Mouse (Mus musculus) midbrain, postnatal 0 days (tissue): ENCODE results near the gene Olfr1354. TPM values are rescaled to one million over a fixed set of nuclear protein-coding genes. Genes with fewer than 3 reads are reported as not detected.
"Not testable (repeated sequence)": the region's sequence is repeated elsewhere in the genome, so short reads cannot be mapped to it uniquely, and the experiment has no call there.

ENCODE experiments used
- ATAC-seq: fragments of 200-750 bp; cut with Nextera tagmentation; 2 replicates; pipeline ENCODE4 v1.8.0; 2017; ENCODE audit warnings: moderate number of reproducible peaks, mild to moderate bottlenecking, moderate TSS enrichment, moderate library complexity; ENCODE audit not compliant: low FRiP score
- DNase-seq: peaks from one replicate; pipeline ENCODE4 v3.0.0-alpha.2; 2015; ENCODE audit warnings: low spot score
- H3K27ac ChIP-seq: fragments of 300-500 bp; sonication (generic); 2 replicates; pipeline ENCODE4 v1.5.1; 2014; ENCODE audit warnings: low read depth, mild to moderate bottlenecking, low read length, mixed read lengths
- H3K27me3 ChIP-seq: fragments of 300-500 bp; sonication (generic); 2 replicates; pipeline ENCODE4 v1.6.1; 2014; ENCODE audit warnings: low read length, control low read depth, mixed read lengths; ENCODE audit not compliant: insufficient read depth
- H3K36me3 ChIP-seq: fragments of 300-500 bp; sonication (generic); 2 replicates; pipeline ENCODE4 v1.6.1; 2014; ENCODE audit warnings: low read length, control low read depth, mixed read lengths; ENCODE audit not compliant: insufficient read depth
- H3K4me1 ChIP-seq: fragments of 300-500 bp; sonication (generic); 2 replicates; pipeline ENCODE4 v1.6.1; 2014; ENCODE audit warnings: mild to moderate bottlenecking, control low read depth, antibody characterized with exemption, low read length, mixed read lengths; ENCODE audit not compliant: insufficient read depth
- H3K4me2 ChIP-seq: fragments of 300-500 bp; sonication (generic); 2 replicates; pipeline ENCODE4 v1.6.1; 2014; ENCODE audit warnings: low read depth, mild to moderate bottlenecking, low read length, mixed read lengths; ENCODE audit not compliant: poor library complexity, severe bottlenecking
- H3K4me3 ChIP-seq: fragments of 300-500 bp; sonication (generic); 2 replicates; pipeline ENCODE4 v1.5.1; 2014; ENCODE audit warnings: low read depth, mild to moderate bottlenecking, low read length, moderate library complexity
- H3K9ac ChIP-seq: fragments of 300-500 bp; sonication (generic); replicated peaks from 2 replicates; pipeline ENCODE4 v1.6.1; 2014; ENCODE audit warnings: mild to moderate bottlenecking, low read length, moderate library complexity, mixed read lengths; ENCODE audit not compliant: poor library complexity, severe bottlenecking
- H3K9me3 ChIP-seq: fragments of 300-500 bp; sonication (generic); 2 replicates; pipeline ENCODE4 v1.6.1; 2016; ENCODE audit warnings: low read length, control low read depth
- CTCF ChIP-seq: IDR thresholded peaks from 2 replicates; pipeline ENCODE4 v1.5.1; 2016; ENCODE audit warnings: antibody characterized with exemption, mild to moderate bottlenecking
- WGBS: fragments of 180-500 bp; shearing (Covaris S2); extraction: QIAGEN DNeasy Blood & Tissue Kit; methylation state at CpG from one replicate; pipeline ENCODE4 v1.1.7; 2014; 5-methylcytosine and 5-hydroxymethylcytosine counted together
- polyA plus RNA-seq: library from polyadenylated mRNA; unstranded; fragments of >200 nt; fragmentation: Nextera tagmentation; extraction: Ambion mirVana; gene quantifications from 2 replicates; pipeline ENCODE4 v1.2.1, GENCODE M21; 2015
- total RNA-seq: library from RNA; depleted of rRNA; stranded (reverse); fragments of >200 nt; gene quantifications from 2 replicates; pipeline ENCODE4 v1.2.3, GENCODE M21; 2014; rRNA removed

Olfr1354 gene
- total RNA-seq (not detected in 2 replicates), polyA plus RNA-seq (not detected in 2 replicates)

DNA sequence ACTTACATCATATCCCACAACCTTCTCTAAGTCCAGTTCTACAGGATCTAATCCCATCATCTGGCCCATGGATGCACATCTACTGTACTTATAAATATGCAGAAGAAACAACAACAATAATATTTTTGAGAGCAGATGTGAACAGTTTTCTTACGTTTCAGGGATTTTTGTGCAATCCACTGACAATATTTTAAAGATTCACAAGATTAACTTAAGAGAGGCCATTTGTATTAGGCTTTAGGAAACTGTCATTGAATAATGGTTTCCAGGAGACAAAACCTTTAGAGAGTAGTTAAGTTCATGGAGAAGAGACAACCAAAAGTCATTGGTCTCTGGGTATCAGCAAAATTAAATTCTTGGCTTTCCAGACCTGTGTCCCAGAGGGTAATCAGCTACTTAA, at the start of gene Olfr1354:
Gene Olfr1354 (plus strand): TSS at position 301 of the 400 bp plus-strand sequence.
- WGBS, result 74% methylated on average over 1 of the region's 1 CpGs
- H3K4me1 ChIP-seq, H3K4me2 ChIP-seq, H3K9ac ChIP-seq, H3K4me3 ChIP-seq, H3K27ac ChIP-seq, H3K27me3 ChIP-seq, DNase-seq, H3K36me3 ChIP-seq, ATAC-seq, H3K9me3 ChIP-seq: not testable (repeated sequence)

DNA sequence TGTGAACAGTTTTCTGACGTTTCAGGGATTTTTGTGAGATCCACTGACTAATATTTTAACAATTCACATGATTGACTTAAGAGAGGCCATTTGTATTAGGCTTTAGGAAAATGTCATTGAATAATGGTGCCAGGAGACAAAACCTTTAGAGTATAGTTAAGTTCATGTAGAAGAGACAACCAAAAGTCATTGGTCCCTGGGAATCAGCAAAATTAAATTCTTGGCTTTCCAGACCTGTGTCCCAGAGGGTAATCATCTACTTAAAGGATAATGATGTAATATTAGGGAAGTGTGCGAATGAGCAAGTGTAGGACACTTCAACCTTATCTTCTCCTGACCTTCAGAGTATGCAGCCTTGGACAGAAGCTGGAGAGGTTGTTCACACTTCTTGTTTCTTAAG, 37.7 kb upstream of the Olfr1354 start, which contains the start of gene Olfr1355:
Gene Olfr1355 (plus strand): TSS at position 301 of the 400 bp plus-strand sequence.
- no peak within 1 kb of the TSS for H3K4me3 ChIP-seq
- no peaks in the 10 kb centered on the region for H3K4me1 ChIP-seq
- H3K9me3 ChIP-seq, result no peaks in the 10 kb centered on the region
- 73% methylated on average over 2 of the region's 2 CpGs for WGBS
- no peak for TF ChIP-seq CTCF
- DNase-seq (no peak), ATAC-seq (no peak)
- no peak within 1 kb of the TSS for H3K27ac ChIP-seq
- no peak within 1 kb of the TSS for H3K4me2 ChIP-seq
- H3K27me3 ChIP-seq, result no peaks in the 10 kb centered on the region
- H3K36me3 ChIP-seq, result no peaks in the 10 kb centered on the region
- H3K9ac ChIP-seq, result no peak within 1 kb of the TSS

DNA sequence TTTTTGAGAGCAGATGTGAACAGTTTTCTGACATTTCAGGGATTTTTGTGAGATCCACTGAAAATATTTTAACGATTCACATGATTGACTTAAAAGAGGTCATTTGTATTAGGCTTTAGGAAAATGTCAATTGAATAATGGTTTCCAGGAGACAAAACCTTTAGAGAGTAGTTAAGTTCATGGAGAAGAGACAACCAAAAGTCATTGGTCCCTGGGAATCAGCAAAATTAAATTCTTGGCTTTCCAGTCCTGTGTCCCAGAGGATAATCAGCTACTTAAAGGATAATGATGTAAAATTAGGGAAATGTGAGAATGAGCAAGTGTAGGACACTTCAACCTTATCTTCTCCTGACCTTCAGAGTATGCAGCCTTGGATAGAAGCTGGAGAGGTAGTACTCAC, 37.4 kb downstream of the Olfr1354 start, which contains the start of gene Olfr8:
Gene Olfr8 (plus strand): TSS at position 301 of the 400 bp plus-strand sequence.
- ATAC-seq, H3K4me2 ChIP-seq, H3K4me3 ChIP-seq, DNase-seq, H3K27me3 ChIP-seq, H3K36me3 ChIP-seq, H3K4me1 ChIP-seq, H3K9me3 ChIP-seq, H3K27ac ChIP-seq, H3K9ac ChIP-seq: not testable (repeated sequence)
- WGBS, result 91% methylated on average over 1 of the region's 1 CpGs

DNA sequence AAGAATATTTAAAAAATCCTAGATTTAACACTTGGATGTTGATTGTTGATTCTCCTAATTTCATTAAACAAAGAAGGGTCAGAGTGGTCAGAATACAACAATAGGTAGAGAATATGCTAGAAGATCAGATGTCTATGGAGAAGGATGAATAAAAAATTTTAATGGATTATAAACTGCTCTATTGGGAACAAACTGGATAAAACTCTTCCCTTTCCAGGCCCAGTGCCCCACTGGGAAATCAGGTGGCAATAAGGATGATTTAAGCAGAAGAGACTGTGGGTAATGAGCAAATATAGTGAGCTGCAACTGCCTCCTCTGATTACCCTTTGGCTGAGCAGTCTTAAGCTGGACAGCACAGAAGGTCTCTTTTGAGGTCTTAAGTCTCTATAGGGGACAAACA, 50.0 kb downstream of the Olfr1354 start, which contains the start of gene Olfr1353:
Gene Olfr1353 (plus strand): TSS at position 301 of the 400 bp plus-strand sequence.
- H3K9ac ChIP-seq, H3K27me3 ChIP-seq, H3K27ac ChIP-seq, H3K4me3 ChIP-seq, H3K36me3 ChIP-seq, H3K9me3 ChIP-seq, DNase-seq, H3K4me2 ChIP-seq, ATAC-seq, H3K4me1 ChIP-seq: not testable (repeated sequence)

Other genes with a start within 250 kb of the Olfr1354 start
- gene Casp14, start 194.9 kb upstream of the Olfr1354 start, total RNA-seq, result 0.44 TPM in 1 of 2 replicates, not detected in the other
- gene Casp14, start 194.9 kb upstream of the Olfr1354 start, polyA plus RNA-seq, result not detected in 2 replicates
- 0.22 TPM in 1 of 2 replicates, not detected in the other for gene Ccdc105, start 160.1 kb upstream of the Olfr1354 start, total RNA-seq
- gene Ccdc105, start 160.1 kb upstream of the Olfr1354 start, polyA plus RNA-seq, result 0.23 and 0.26 TPM in 2 replicates
- gene Slc1a6, start 132.7 kb upstream of the Olfr1354 start, total RNA-seq, result 45.9 and 66.1 TPM in 2 replicates
- 30.7 and 33.4 TPM in 2 replicates for gene Slc1a6, start 132.7 kb upstream of the Olfr1354 start, polyA plus RNA-seq
- not detected in 2 replicates for gene Olfr1356, start 61.0 kb upstream of the Olfr1354 start, total RNA-seq
- gene Olfr1356, start 61.0 kb upstream of the Olfr1354 start, polyA plus RNA-seq, result 0.05 TPM in 1 of 2 replicates, not detected in the other
- not detected in 2 replicates for gene Olfr1355, start 37.6 kb upstream of the Olfr1354 start, total RNA-seq
- gene Olfr1355, start 37.6 kb upstream of the Olfr1354 start, polyA plus RNA-seq, result not detected in 2 replicates
- gene Olfr8, start 37.5 kb downstream of the Olfr1354 start, total RNA-seq, result not detected in 2 replicates
- gene Olfr8, start 37.5 kb downstream of the Olfr1354 start, polyA plus RNA-seq, result not detected in 2 replicates
- gene Olfr1353, start 50.1 kb downstream of the Olfr1354 start, total RNA-seq, result not detected in 2 replicates
- not detected in 2 replicates for gene Olfr1353, start 50.1 kb downstream of the Olfr1354 start, polyA plus RNA-seq
- gene Olfr1352, start 67.9 kb downstream of the Olfr1354 start, total RNA-seq, result not detected in 2 replicates
- 0.10 TPM in 1 of 2 replicates, not detected in the other for gene Olfr1352, start 67.9 kb downstream of the Olfr1354 start, polyA plus RNA-seq
- not detected in 2 replicates for gene Olfr1351, start 99.3 kb downstream of the Olfr1354 start, total RNA-seq
- gene Olfr1351, start 99.3 kb downstream of the Olfr1354 start, polyA plus RNA-seq, result not detected in 2 replicates
- not detected in 2 replicates for gene Olfr57, start 115.6 kb downstream of the Olfr1354 start, total RNA-seq
- gene Olfr57, start 115.6 kb downstream of the Olfr1354 start, polyA plus RNA-seq, result 0.33 and 0.72 TPM in 2 replicates
- gene 2610008E11Rik, start 184.4 kb downstream of the Olfr1354 start, total RNA-seq, result 22.9 and 35.1 TPM in 2 replicates
- gene 2610008E11Rik, start 184.4 kb downstream of the Olfr1354 start, polyA plus RNA-seq, result 24.4 and 26.1 TPM in 2 replicates
- not detected in 2 replicates for gene Vmn2r80, start 235.6 kb downstream of the Olfr1354 start, total RNA-seq
- gene Vmn2r80, start 235.6 kb downstream of the Olfr1354 start, polyA plus RNA-seq, result not detected in 2 replicates